Mouse (Mus musculus) adrenal gland, postnatal 14 days (tissue): ENCODE results near the gene March4. TPM values are rescaled to one million over a fixed set of nuclear protein-coding genes. Genes with fewer than 3 reads are reported as not detected.
A peak's percentile ranks its signal among the peaks of the same experiment; 100 is the strongest.

Experiments
- DNase-seq: peaks from one replicate; pipeline ENCODE4 v3.0.0; 2021; ENCODE audit warnings: mixed read lengths
- total RNA-seq: library from RNA; stranded (reverse); gene quantifications from 2 replicates; pipeline ENCODE4 v1.2.3, GENCODE M21; 2021

Gene March4
- total RNA-seq, 1 experiment from 2014 or later: 0.78 TPM

DNA sequence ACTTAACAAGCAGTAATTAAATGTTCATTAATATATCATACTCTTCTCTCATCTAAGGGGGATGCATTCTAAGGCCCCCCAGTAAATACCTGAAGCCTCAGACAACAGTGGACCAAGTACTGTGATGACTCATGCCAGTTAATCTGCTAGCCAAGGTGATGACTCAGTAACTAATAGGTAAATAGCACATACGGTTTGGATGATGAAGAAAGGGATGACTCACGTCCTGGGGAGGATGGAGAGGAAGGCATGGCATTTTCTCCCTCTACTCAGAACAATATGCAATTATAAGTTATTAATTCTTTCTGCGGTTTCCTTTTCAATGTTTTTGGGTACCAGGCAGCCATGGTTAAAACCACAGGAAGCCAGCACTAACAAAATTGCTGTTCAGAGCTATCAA is 87.0 kb downstream of the March4 start:
- no peak for DNase-seq

DNA sequence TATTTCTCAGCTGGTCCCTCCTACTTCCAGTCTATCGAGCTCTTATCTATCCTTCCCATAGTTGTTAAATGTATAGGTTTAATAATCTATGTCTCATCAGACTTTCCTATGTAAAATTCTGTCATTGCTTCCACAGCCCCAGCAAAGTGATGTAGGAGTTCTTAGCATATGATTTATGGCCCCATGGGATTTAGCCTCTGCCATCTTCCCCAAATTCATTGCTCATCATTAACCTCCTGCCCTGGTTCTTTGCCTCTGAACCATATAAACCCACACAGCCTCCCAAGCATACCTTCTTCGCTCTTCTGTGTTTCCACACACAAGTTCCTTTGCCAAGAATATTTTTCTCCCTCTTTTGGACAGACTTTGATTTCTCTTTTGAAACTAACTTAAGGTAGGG is 94.0 kb downstream of the March4 start:
- DNase-seq: no peak

DNA sequence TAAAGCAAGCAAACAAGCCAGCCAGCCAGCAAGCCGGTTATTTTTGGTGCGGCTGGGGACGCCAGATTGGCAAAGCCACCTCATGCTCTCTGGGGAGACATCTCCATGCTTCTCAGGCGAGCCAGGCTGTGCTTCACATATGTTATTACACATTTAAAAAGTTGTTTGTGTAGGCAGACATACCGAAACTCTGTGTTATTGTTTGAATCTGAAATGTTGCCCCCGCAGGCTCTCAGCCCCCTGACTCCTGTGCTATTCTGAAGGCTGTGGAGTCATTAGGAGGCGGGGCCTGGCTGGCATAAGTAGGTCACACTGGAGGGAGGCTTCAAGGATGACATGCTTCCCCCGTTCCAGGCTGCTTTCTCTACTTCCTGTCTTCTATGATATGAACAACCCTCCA is 97.6 kb downstream of the March4 start:
- DNase-seq: peak; percentile 28

DNA sequence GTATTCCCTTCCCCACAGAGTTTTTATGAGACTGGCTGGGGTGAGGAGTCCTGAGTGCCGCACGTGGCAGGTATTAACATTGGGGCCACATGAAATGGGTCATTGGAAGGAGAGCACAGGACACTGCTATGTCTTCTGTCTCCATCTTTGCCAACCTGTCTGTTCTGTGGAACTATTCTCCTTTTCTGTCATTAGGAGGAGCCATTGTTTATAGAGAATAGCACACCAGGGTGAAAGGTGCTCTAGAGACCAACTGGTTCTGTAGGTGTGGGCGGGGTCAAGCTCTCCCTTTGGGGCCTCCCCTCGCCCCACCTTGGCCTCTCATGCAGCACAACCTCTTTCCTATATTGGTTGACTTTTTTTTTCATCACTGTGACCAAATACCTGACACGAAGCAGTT is 99.8 kb downstream of the March4 start:
- no peak for DNase-seq

DNA sequence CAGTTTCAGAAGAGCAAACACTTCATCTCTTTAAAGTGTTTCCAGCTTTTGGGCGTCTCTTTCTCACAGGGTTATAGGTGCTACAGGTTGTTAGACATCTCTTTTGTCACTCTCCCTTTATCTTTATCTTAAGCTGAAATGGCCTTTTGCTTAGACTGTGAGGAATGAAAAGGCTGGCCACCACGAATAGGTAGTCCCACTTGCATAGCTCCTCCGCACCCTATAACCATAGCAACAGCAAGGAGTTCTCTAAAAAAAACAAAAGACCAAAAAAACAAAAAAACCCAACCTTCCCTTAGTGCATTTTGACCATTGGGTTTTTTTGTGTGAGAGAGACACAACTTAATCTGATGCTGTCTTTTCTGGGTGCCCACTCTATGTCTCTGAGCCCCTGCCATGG is 102.2 kb downstream of the March4 start:
- DNase-seq: no peak

DNA sequence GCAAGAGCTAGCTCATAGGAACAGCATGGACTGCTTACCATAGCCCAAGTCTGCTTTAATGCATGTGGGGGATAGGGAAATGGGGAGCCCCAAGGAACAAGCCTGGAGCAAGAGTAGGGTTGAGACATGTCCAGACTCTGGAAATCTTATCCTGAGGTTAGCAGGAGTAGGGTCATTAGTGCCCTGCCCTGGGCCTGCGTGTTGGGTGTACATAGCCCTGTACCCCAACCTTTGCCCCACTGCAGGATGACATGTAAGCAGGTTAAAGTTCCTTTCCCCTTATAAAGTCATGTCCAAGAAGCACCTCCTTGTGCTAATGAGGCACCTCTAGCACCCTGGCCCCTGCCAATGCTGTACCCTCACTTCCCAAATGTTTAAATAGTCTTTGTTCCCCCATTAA is 104.2 kb downstream of the March4 start:
- DNase-seq: no peak

DNA sequence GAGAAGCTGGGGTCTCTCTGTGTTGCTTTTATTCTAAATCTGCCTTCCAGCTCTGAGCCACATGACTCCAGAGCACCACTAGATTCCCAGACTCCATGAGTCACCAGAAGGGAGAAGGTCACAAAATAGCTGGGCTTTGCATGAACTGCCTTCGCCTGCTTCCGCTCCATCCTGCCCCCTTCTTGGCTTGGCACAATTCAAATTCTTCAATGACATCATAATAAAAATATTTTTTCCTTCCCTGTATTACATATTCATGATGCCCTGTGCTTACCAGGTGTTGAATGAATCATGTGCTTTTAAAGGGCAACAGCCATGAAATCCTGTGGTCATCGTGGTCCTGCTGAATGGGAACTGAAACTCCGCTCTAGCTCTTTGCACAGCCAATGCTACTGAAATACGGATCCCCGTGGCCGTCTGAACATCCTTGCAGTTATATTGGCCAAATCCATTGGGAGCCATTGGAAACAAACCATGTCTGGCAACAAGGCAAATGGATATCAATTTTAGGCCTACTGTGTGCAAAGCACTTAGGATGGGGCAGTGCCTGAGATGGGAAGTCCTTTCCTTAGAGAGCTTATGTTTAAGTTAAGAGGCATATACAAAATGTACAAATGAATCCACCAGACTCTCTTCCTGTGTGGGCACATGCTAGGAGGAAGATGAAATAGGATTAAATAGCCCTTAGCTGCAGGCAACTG is 107.5 kb downstream of the March4 start:
- peak; percentile 44 for DNase-seq

DNA sequence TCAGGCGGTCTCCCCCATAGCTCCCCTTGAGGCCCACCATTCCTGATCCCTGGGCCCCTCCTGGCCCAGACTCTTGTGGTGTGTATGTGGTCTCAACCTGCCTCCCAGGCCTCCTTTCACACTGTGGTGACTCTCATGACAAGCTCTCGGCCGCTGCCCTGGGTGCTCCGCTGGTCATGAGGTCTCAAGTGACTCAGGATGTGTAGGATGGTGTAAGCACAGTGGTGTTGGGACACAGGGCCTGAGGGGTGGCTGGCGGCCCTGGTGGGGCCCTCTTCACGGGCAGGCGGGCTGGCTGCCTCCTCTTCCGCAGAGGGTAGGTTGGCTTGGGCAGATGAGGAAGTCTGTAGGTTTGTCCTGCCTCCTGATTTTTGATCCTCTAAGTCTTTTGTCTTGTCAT is 108.2 kb downstream of the March4 start:
- DNase-seq: no peak

DNA sequence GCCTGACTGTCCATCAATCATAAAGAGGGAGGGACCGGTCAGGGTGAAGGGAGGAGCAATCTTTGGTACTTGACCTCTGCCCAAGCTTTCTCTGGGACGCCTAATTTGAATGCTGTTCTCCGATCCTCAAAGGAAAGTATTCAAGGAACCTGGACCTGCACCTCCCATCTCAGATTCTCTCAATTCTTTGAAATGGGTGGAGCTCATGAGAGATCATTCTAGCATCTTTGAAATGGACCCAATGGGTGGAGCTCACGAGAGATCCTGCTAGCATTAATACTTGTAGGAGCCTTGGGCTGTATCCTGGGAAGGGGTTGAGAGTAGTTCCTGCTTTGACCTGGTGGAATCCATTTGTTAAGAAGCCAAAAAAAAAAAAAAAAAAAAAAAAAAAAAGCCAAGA is 110.3 kb downstream of the March4 start:
- no peak for DNase-seq

DNA sequence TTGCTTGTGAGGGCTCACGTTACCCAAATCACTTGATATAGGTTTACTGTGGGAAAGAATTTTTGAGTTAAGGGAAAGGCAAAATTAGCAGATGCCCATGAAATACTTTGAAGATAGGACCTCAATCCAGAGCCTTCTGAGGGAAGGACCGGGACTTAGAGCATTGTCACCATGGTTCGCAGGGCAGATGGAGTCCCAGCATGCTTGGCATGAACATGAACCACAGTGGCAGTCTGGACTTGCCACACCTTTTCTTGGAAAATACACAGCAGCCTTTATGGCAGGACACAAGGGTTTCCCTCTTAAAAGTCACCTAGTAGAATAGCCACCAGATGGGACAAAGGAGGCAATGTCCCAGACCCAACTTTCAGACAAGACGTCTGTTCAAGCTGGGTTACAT is 114.6 kb downstream of the March4 start:
- DNase-seq: no peak

DNA sequence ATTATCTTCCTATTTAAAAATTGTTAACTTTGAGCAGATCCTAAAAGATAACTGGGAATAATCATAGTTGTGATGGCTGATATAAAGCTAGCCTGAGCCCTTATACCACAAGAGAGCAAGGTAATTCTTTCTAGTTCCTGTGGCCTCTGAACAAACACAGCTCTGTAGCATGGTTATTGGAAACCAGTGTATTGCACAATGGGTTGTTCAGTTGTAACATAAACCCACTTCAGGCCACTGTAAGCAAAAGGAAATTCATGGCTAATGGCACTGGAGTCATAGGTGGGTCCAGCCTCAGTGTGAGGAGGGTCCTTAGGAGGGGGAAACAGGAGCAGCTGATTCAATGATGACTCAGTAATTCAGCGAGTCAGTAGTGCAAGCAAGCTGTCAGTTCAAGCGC is 116.5 kb downstream of the March4 start:
- DNase-seq: no peak

DNA sequence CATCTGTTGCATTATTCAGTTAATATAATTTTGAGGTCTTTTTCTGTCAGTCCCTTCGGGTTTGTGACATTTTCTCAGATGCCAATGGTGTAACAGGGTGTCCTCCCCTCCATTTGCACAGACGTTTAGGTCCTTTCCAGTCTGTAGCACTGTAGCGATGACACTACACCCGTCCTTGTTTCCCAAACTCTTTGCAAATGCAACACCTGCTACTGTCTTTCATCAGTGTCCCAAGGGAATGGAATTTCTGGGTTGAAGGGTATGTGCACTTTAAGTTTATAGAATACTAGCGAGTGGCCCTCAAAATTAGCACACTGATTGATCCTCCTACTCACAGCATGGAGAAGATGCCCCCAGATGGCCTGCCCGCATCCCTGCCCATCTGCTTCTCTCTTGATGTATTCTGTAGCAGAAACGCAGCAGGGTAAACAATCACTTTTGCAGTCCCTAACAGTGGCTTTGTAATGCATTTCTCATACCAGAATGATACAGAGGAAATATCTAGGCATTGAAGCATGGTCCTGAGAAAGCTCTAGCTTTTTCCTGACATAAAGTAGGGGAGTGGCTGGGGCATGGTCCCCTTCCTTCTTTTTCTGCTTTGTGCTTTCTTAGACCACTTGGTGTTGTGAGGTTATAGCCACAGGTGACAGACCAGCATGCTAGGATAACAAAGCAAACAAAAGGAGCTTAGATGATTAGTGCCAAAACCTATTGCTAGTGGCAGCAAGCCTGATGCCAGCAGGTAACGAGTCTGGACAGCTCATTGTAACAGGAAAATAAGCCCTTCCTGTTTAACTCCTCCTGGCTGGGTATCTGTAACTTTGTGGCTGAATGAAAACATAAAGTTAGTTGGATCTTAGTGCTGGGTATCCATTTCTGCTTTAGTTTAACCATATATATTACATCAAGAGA is 117.7 kb downstream of the March4 start:
- DNase-seq: no peak

DNA sequence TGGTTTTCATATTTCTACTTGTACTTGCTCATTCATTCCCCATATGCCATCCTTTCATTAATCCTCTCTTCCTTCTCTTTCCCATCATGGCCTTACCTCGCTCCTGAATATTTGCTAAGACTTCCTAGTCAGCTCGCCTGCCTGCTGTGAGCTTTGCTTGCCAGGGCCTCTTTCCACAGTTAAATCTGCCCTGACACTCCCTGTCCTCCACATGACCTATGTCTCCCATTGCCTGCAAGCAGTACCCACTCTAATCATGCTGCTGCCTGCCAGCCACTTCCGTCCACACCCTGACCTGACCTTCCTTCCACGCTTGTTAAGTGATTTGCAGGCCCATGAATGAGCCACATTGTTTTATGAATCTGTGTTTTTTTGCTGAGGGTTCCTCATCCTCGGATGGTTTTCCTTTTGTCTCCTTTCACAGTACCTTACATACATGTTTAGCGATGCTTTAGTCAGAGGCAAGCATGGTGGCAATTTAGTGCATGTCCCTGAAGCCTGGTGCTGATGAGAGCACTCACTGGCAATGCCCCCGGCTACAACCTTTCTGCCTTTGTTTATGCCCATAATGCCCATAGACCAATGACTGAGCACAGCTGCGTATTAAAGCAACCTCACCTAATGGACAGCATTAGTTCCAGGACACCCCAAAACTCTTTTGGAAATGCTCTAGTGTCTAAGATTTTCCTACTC is 122.0 kb downstream of the March4 start:
- DNase-seq: no peak

DNA sequence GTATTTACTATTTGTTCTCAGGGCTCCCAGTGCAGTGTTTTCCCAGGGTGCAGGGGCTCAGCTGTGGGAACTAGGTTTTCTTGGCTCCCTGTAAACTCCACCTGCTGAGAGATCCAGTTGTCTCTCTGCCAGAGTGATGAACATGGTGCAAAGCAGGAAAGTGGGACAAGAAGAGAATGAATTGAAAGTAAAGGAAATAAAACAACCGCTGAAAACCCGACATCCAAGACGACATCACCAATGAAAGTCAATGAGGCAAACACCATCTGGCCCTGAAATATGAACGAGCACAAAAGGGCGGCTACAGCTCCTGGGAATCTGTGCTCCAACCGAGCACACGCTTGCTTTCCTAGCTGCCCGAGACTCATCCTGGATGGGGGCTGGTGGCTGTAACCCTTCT is 122.6 kb downstream of the March4 start:
- DNase-seq: no peak

DNA sequence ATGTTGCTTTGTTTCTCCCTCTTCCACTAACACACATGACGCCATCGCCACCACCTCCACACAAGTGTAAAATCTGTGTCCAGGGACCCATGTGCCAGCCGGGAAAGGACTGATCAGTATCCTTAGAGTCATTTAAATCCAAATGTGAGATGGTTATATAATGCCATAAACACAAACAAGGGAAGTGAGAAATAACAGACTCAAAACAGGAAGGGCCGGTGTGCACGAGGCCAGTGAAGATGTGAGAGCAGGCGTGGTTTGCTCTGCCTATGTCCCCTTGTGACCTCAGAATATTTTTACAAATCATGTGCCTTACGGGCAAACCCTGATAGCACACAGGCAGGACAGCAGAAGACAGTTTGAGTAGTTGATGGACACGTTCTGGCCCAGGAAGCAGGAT is 123.5 kb downstream of the March4 start:
- DNase-seq: no peak

DNA sequence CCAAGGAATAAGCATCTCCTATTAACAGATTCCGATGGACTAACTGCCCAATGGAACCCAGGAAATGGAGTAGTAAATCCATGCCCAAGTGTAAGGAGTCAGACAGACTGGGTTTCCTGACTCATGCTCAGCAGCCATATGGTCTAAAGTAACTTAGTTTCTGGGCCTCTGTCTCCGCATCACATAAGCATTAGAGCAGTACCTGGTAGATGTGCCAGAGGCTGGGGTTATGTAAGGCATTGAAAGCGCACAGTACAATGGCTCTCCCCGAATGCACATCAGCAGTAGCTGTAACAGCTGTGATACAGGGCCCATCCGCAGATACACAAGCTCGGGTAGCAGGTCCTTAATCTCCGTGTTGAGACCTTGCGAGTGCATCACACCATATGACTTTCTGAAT is 125.6 kb downstream of the March4 start:
- no peak for DNase-seq

DNA sequence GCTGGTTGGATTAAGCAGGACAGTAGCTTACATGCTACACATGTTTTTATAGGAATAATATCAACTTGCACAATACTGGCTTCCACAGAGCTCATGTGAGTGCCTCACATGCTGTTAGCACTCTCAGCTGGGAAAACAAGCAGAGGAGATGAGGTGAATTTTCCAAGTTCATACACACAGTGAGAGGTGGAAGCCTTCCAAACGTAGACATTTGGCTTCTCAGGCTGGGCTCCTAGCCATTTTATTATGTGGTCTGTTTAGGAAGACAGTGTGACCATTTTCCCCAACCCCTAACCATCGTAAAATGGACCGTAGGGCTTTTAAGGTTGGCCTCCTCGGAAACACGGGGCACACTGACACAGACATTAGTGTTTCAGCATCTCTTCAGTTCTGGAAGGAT is 126.8 kb downstream of the March4 start:
- DNase-seq: no peak

DNA sequence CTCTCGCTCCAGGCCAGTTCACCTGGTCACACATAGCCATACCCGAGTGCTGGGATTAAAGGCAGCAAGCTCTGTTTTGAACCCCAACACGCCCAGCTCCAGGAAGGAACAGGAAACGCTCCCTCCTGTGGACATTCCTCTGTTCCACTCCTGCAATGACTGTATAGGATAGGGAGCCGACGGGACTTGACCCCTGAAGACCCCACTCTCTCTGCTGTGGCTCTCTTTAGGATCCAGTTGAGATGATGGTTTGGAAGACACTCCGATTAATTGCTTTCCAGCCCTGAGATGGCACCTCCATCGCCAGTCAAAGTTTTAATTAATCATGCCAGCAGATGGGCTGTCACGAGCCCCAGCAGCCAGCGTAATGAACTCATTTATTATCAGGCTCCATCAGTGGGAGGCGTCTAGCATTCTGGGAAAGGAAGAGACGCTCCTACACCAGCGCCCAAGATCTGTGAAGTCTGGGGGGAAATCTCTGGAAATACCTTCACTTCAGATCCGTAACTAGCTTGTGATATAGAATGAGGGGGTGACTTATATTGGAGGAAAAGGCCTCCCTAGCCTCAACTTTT is 130.1 kb downstream of the March4 start:
- DNase-seq: no peak

DNA sequence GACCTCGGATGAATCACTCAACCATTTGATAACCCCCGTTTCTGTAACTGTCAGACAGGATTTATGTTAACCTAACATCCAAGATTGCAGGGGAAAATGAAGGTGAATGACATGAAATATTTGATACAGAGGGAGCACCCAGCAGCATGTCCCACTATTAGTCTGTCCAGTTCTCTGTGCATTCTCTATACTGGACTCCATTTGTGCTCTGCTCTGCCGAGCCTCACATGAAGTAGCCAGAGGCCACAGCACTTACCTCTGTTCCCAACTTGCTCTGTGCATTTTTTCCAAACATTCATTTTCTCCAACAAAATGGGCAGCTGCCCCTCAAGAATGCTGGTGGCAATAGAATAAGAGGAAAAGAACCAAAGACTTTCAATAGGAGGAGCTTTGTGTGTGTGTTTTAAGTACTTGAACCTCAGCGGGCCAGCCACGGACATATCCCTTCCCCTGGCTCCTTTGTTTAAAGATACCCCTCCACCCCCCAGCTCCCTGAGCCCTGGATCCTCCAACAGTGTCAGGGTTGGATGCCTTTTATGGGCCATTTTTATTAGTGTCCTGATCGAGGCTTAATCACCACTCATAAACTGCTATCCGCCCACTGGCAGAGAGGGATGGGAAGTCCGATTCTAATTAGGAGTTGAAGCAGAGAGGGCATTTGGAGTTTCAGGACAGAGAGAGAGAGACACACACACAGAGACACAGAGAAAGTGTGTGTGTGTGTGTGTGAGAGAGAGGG is 135.2 kb downstream of the March4 start:
- DNase-seq: no peak

DNA sequence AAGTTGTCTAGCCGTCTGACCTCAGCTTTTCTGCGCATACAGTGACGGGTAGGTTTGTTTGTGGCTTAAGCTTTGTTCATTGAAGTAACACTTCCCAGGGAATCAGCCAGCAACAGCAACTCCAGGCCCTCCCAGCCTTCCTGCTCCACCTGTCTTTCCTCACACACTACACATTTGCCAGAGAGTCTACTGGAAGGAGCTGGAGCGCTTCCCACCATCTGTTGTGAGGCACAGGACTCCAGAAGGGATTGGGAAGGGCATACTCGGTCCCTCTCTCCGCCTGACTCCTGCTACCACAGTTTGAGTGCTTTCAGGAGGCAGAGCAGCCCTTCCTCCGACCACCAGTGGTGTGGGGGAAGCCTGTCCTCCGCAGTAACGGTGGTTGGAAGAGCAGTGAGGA is 136.1 kb downstream of the March4 start:
- DNase-seq: no peak

DNA sequence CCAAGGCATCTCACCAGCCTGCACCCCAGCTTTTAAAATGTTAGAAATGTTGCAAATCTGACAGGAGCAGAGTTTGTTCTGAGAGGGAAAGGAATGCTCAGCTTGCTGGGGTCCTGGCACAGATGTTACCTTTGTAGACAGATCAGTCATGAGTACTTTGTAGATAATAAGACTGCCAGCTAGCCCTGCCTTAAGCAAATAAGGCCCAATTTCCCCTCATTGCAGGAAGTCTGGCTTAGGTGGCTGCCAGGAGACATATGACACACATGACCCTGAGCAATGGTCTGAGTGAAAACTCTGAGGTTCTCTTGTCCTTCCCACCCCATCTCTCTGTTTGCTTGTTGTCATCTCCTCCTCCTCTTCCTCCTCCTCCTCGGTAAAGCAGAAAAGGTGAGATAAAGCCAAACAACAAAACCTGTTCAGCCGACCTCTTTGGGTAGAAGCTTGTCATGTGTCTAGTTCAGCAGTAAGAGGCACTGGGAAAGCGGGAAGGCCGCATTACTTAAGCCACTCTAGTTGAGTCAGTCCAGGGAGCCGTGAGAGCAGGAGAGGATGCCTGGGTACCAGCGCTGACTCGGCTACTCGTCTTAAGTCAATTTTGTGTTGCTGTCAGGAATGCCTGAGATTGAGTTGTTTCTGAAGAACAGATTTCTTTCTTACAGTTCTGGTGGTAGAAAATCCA is 136.9 kb downstream of the March4 start:
- no peak for DNase-seq

DNA sequence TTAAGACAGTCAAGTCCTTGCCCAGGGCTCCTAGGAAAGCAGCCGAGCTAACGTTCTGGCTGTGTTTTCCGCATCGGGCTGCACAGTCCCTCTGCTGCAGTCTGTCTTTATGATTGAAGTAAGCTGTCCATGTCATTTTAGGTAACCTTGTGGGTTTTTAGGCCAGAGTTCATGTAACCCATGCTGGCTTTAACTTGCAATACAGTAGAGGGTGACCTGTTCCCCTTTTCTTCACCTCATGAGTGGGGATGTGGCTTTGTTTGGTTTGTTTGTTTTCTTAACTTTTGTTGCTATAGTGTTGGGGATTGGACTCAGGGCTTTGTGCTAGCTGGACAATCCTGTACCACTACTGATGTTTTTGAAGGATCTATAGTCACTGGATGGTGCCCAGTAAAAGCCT is 146.3 kb downstream of the March4 start:
- DNase-seq: no peak
